Mouse (Mus musculus): ENCODE measurements around the gene Apom. TPM values are rescaled to one million over a fixed set of nuclear protein-coding genes. Genes with fewer than 3 reads are reported as not detected.
"Not testable (repeated sequence)": the region's sequence is repeated elsewhere in the genome, so short reads cannot be mapped to it uniquely, and the experiment has no call there.

The Apom gene
- polyA plus RNA-seq, 1 experiment from 2014 or later = 34.0 TPM

DNA sequence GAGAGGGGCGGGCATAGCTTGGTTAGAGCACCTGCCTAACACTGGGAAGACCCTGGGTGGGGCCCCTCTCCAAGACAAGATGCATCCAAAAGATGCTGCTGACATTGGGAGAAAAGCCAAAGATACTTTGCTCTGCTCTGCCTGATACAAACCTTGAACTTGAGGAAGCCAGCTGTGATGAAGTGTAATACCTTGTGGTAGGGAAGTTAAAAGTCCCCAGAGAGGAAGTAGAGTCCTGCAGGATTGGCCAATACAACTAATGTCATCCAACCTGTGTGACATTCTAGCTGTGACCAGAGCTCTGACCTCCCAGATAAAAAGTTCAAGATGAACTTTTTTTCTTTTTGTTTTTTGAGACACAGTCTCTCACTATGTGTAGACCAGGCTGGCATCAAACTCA lies 6.8 kb downstream of the Apom start:
- no peaks in the 10 kb centered on the region for H3K9me3 ChIP-seq (replicated peaks; ENCODE audit: control insufficient read depth, low read length)
- no peaks in the 10 kb centered on the region for H3K36me3 ChIP-seq (ENCODE audit: control insufficient read depth, insufficient read depth, low read length)
- peak overlapping the region; percentile 83; the same call in 1 of the 2 replicates for H3K9ac ChIP-seq (ENCODE audit: low read length)
- peak overlapping the region; percentile 79 for H3K4me2 ChIP-seq (ENCODE audit: low read depth, low read length)
- peaks cover 37% of the 10 kb centered on the region for H3K4me1 ChIP-seq (ENCODE audit: control insufficient read depth, insufficient read depth, low read length)
- H3K4me3 ChIP-seq (replicated peaks; ENCODE audit: low read length) = no peak overlapping the region
- H3K27ac ChIP-seq (ENCODE audit: low read length) = peak overlapping the region; percentile 90
- no peak for ATAC-seq (ENCODE audit: insufficient read depth, low FRiP score)
- H3K27me3 ChIP-seq (ENCODE audit: control insufficient read depth, insufficient read depth, low read length) = no peaks in the 10 kb centered on the region
- WGBS = 81% methylated on average over 1 of the region's 1 CpGs

GRCm38 (mm10) chr17:35124261-35124896 lies 7.5 kb downstream of the Apom start:
- H3K9ac ChIP-seq (ENCODE audit: low read length); ATAC-seq (ENCODE audit: insufficient read depth, low FRiP score); H3K9me3 ChIP-seq (replicated peaks; ENCODE audit: control insufficient read depth, low read length); H3K27me3 ChIP-seq (ENCODE audit: control insufficient read depth, insufficient read depth, low read length); H3K4me2 ChIP-seq (ENCODE audit: low read depth, low read length); H3K4me3 ChIP-seq (replicated peaks; ENCODE audit: low read length); H3K36me3 ChIP-seq (ENCODE audit: control insufficient read depth, insufficient read depth, low read length): not testable (repeated sequence)
- Histone ChIP-seq H3K27ac (ENCODE audit: low read length) (peak overlapping the region; percentile 90; the same call in 1 of the 2 replicates), H3K4me1 (ENCODE audit: control insufficient read depth, insufficient read depth, low read length) (peaks cover 42% of the 10 kb centered on the region)
- 90% methylated on average over 12 of the region's 12 CpGs for WGBS

DNA sequence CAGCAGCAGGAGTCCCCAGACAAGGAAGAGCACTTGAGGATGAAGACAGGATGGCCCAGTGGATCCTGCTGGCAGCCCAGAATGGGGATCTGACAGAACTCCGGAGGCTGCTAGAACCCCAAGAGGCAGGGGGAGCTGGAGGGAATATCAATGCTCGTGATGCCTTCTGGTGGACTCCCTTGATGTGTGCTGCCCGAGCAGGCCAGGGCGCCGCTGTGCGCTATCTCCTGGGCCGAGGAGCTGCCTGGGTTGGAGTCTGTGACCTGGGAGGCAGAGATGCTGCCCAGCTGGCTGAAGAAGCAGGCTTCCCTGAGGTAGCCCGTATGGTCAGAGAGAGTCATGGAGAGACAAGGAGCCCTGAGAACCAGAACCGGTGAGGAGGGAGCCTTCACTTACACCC lies 8.6 kb downstream of the Apom start:
- not testable (repeated sequence) for H3K4me3 ChIP-seq (replicated peaks; ENCODE audit: low read length); H3K4me2 ChIP-seq (ENCODE audit: low read depth, low read length); H3K36me3 ChIP-seq (ENCODE audit: control insufficient read depth, insufficient read depth, low read length); H3K27ac ChIP-seq (ENCODE audit: low read length); H3K9me3 ChIP-seq (replicated peaks; ENCODE audit: control insufficient read depth, low read length); ATAC-seq (ENCODE audit: insufficient read depth, low FRiP score); H3K9ac ChIP-seq (ENCODE audit: low read length); H3K27me3 ChIP-seq (ENCODE audit: control insufficient read depth, insufficient read depth, low read length)
- 90% methylated on average over 9 of the region's 9 CpGs for WGBS
- H3K4me1 ChIP-seq (ENCODE audit: control insufficient read depth, insufficient read depth, low read length) = peaks cover 40% of the 10 kb centered on the region

GRCm38 (mm10) chr17:35121871-35122303 lies 10.0 kb downstream of the Apom start, which contains the start of gene Csnk2b:
TSS of gene Csnk2b (minus strand) at chr17:35122053.
- Histone ChIP-seq H3K9me3 (replicated peaks; ENCODE audit: control insufficient read depth, low read length) (no peaks in the 10 kb centered on the region), H3K27ac (ENCODE audit: low read length) (peak within 1 kb of the TSS; percentile 95), H3K9ac (ENCODE audit: low read length) (peak within 1 kb of the TSS; percentile 89), H3K4me3 (replicated peaks; ENCODE audit: low read length) (peak within 1 kb of the TSS; percentile 61), H3K4me1 (ENCODE audit: control insufficient read depth, insufficient read depth, low read length) (peaks cover 31% of the 10 kb centered on the region), H3K36me3 (ENCODE audit: control insufficient read depth, insufficient read depth, low read length) (0 out of 2 replicates have a peak, but pooled peaks cover 13% of the 10 kb centered on the region), H3K27me3 (ENCODE audit: control insufficient read depth, insufficient read depth, low read length) (no peaks in the 10 kb centered on the region), H3K4me2 (ENCODE audit: low read depth, low read length) (peak within 1 kb of the TSS; percentile 97)
- 1% methylated on average over 19 of the region's 19 CpGs for WGBS
- ATAC-seq (ENCODE audit: insufficient read depth, low FRiP score) = no peak; the same call in 1 of the 2 replicates

DNA sequence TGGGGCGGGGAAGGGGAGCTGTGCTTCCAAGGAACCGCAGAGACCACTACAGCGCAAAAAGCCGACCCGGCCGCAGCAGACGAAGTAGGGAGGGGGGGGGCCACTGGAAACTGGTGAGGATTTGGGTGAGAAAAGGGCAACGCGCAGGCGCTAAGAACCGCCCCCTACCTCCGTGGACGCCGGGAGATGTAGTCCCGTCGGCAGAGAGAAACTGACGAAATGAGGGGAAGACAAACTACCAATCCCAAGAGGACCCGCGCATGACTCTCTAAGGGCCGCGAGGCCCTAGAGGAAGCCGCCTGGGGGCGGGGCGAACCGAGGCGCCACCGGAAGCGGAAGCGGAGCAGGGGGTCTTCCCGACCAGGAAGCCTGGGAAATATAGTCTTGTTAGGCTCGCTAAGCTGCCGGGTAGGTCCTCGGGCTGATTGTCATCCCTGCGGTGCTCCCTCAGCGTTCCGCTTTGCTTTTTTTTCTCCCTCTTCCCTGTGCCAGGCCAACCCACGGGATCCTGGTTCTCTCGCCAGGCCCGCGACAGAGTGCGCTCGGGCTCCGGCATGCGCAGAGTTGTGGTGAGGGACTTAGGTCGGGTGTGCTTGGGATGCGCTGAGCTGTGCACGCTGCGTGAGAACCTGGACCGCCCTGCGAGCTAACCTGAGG lies 10.6 kb downstream of the Apom start, which contains the start of gene Gpank1:
Gpank1 (plus strand) TSS at position 313 of the 657 bp plus-strand sequence.
- Histone ChIP-seq H3K4me2 (ENCODE audit: low read depth, low read length) (peak within 1 kb of the TSS; percentile 97), H3K9me3 (replicated peaks; ENCODE audit: control insufficient read depth, low read length) (no peaks in the 10 kb centered on the region), H3K4me1 (ENCODE audit: control insufficient read depth, insufficient read depth, low read length) (peaks cover 28% of the 10 kb centered on the region), H3K4me3 (replicated peaks; ENCODE audit: low read length) (peak within 1 kb of the TSS; percentile 61), H3K9ac (ENCODE audit: low read length) (peak within 1 kb of the TSS; percentile 89), H3K27me3 (ENCODE audit: control insufficient read depth, insufficient read depth, low read length) (no peaks in the 10 kb centered on the region), H3K27ac (ENCODE audit: low read length) (peak within 1 kb of the TSS; percentile 95), H3K36me3 (ENCODE audit: control insufficient read depth, insufficient read depth, low read length) (0 out of 2 replicates have a peak, but pooled peaks cover 13% of the 10 kb centered on the region)
- WGBS = under 1% methylated on average over 50 of the region's 50 CpGs
- peak; percentile 96 for ATAC-seq (ENCODE audit: insufficient read depth, low FRiP score)

DNA sequence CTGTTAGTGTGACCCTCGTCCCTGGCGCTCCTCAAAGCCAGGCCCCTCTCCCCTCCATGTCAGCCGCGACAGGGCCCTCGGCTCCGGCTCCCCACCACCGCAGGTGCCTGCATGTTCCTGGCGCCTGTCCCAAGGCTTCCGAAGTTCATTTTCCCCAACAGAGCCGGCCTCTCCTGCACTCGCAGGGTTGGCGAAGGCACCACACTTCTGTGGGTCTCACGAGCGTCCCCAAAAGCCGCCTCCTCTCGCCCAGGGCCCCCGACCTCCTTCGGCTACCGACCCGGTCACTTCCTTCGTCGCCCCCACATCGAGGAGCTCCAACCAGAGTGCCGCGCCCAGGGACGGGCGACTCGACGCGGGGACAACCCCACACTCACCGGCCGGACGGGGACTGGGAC lies 11.1 kb downstream of the Apom start:
- 0 out of 2 replicates have a peak, but pooled peaks cover 13% of the 10 kb centered on the region for H3K36me3 ChIP-seq (ENCODE audit: control insufficient read depth, insufficient read depth, low read length)
- ATAC-seq (ENCODE audit: insufficient read depth, low FRiP score) = no peak; the same call in 1 of the 2 replicates
- WGBS = under 1% methylated on average over 33 of the region's 33 CpGs

DNA sequence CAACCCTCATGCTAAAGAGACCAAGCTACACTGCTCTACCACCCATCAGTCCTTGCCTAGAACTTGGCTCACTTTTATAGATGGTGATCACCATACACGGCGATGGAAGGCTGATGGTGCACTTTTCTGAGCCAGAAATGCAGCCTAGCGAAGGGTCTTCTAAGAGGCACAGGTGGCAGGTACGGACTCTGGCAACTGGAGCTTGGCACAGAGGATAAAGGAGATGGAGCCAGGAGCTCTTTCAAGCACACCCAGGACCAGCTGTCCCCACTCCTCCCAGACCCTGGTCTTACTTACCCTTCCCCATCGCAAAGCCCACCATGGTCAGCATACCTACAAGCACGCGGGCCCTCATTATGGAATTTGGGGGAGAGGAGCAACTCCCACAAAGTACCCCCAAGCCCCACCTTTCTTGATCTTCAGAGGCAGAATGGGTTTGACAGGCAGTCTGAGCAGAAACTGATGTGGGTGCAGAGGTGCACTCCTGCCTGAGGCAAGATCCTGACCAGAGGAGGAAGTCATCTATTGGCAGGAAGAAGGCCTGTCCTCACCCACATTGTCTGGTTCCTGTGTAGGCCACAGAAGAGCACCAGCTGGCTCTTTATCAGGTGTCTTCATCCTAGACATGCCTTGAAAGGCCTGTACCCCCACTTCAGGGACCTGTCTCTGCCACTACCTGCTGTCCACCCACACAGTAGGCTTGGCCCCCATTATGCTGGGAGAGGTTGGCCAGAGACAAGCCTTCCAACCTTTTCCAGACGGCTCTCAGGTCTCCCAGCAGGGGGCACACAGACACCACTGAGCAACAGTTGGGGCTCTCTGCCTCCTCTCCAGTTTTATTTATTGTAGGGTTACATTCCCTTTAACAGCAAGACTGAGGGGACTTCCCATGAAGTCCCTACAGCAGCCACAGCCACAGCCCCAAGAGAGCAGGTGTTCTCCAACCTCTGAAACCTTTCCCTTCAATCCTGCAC lies 16.5 kb downstream of the Apom start, which contains the start of gene Ly6g5b:
Ly6g5b (minus strand) TSS at position 383 of the 974 bp plus-strand sequence.
- Histone ChIP-seq H3K4me3 (replicated peaks; ENCODE audit: low read length) (no peak within 1 kb of the TSS), H3K4me1 (ENCODE audit: control insufficient read depth, insufficient read depth, low read length) (peaks cover 8% of the 10 kb centered on the region), H3K27me3 (ENCODE audit: control insufficient read depth, insufficient read depth, low read length) (no peaks in the 10 kb centered on the region), H3K9me3 (replicated peaks; ENCODE audit: control insufficient read depth, low read length) (no peaks in the 10 kb centered on the region), H3K9ac (ENCODE audit: low read length) (no peak within 1 kb of the TSS), H3K36me3 (ENCODE audit: control insufficient read depth, insufficient read depth, low read length) (peaks cover 13% of the 10 kb centered on the region; the same call in 1 of the 2 replicates), H3K27ac (ENCODE audit: low read length) (no peak within 1 kb of the TSS), H3K4me2 (ENCODE audit: low read depth, low read length) (no peak within 1 kb of the TSS)
- ATAC-seq (ENCODE audit: insufficient read depth, low FRiP score) = no peak
- 85% methylated on average over 8 of the region's 8 CpGs for WGBS

More for the DNA sequence above, 11.1 kb downstream of the Apom start:
- Histone ChIP-seq H3K4me3 (replicated peaks; ENCODE audit: low read length) (peak overlapping the region; percentile 61), H3K9ac (ENCODE audit: low read length) (peak overlapping the region; percentile 88), H3K27ac (ENCODE audit: low read length) (peak overlapping the region; percentile 30; the same call in 1 of the 2 replicates), H3K27me3 (ENCODE audit: control insufficient read depth, insufficient read depth, low read length) (no peaks in the 10 kb centered on the region), H3K4me2 (ENCODE audit: low read depth, low read length) (peak overlapping the region; percentile 75), H3K4me1 (ENCODE audit: control insufficient read depth, insufficient read depth, low read length) (peaks cover 28% of the 10 kb centered on the region), H3K9me3 (replicated peaks; ENCODE audit: control insufficient read depth, low read length) (no peaks in the 10 kb centered on the region)

DNA sequence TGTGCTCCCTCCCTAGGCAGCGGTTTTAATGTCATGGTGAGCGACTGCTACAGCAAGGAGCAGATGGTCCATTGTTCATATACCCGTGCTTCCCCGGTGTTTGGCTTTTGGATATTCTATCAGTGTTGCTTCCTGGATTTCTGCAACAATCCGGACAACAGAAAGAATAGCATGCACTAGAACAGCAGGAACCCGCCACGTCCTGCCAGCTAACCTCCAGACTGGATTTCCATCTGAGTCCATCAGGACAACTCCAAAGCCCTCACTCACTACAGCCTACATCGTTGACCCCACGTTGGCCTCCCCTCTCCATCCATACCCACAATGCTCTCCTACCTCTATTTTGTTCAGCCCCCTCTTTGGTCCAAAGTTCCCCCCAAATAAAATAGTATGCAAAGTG lies 20.1 kb downstream of the Apom start:
- WGBS = 70% methylated on average over 9 of the region's 9 CpGs
- H3K9ac ChIP-seq (ENCODE audit: low read length) = no peak overlapping the region
- no peaks in the 10 kb centered on the region for H3K9me3 ChIP-seq (replicated peaks; ENCODE audit: control insufficient read depth, low read length)
- no peak overlapping the region for H3K4me3 ChIP-seq (replicated peaks; ENCODE audit: low read length)
- H3K4me2 ChIP-seq (ENCODE audit: low read depth, low read length) = no peak overlapping the region
- H3K27me3 ChIP-seq (ENCODE audit: control insufficient read depth, insufficient read depth, low read length) = no peaks in the 10 kb centered on the region
- H3K36me3 ChIP-seq (ENCODE audit: control insufficient read depth, insufficient read depth, low read length) = no peaks in the 10 kb centered on the region; the same call in 1 of the 2 replicates
- no peaks in the 10 kb centered on the region for H3K4me1 ChIP-seq (ENCODE audit: control insufficient read depth, insufficient read depth, low read length)
- ATAC-seq (ENCODE audit: insufficient read depth, low FRiP score) = no peak
- no peak overlapping the region for H3K27ac ChIP-seq (ENCODE audit: low read length)
